Comparison of ENCODE assay signal across 7 mouse cellular contexts in genomic region chr6:99666318-99667171, GRCm38 (mm10). TPM values are rescaled to one million over a fixed set of nuclear protein-coding genes. Genes with fewer than 3 reads are reported as not detected.
DNase-seq lines count a peak whose midpoint lies in the region; ATAC-seq and TF ChIP-seq lines count a peak whose summit lies in the region.

TSS of gene Eif4e3 (minus strand) at chr6:99666771.
TSS of gene Gm20696 (minus strand) at chr6:99666797.

- ATAC-seq in Patski: peak; percentile 79
- ATAC-seq in cerebellum, adult (ENCODE audit: insufficient number of reproducible peaks, low FRiP score, low TSS enrichment): peak; percentile 89
- ATAC-seq in forebrain, embryonic 15.5 days (replicated peaks): peak; percentile 35
- peak; percentile 6 to 29; a peak in 2 of 4 replicates for ATAC-seq in hematopoietic stem cell, adult 5-6 weeks (replicated peaks in 1 of 2; ENCODE audit: insufficient read depth in 1 of 2, low FRiP score in 2 of 2, low TSS enrichment in 1 of 2, low read depth in 1 of 2, poor library complexity in 2 of 2, severe bottlenecking in 2 of 2)
- ATAC-seq in megakaryocyte-erythroid progenitor cell, adult 5-6 weeks (replicated peaks; ENCODE audit: low FRiP score, low TSS enrichment, poor library complexity, severe bottlenecking): peak; percentile 31

- no peaks in the 10 kb centered on the region for H3K9me3 ChIP-seq in forebrain, embryonic 15.5 days

- DNase-seq in Patski (ENCODE audit: low read depth, low spot score): no peak
- DNase-seq in layer of hippocampus, postnatal 36 days: peak; percentile 49 to 51
- DNase-seq in spleen, postnatal 10 days (ENCODE audit: low spot score in 2 of 2): peak; percentile 27 to 41

- POLR2A ChIA-PET in Patski (lab: Charles Lee): no interaction called here

- H3K4me3 ChIP-seq in forebrain, embryonic 15.5 days: peak within 1 kb of the TSS; percentile 86

- H3K9ac ChIP-seq in forebrain, embryonic 15.5 days (replicated peaks): peak within 1 kb of the TSS; percentile 84

- TF ChIP-seq CTCF in Patski (IDR thresholded peaks at IDR 0.05): no peak

- CTCF ChIA-PET in Patski (lab: Charles Lee): interaction anchor here (1.7 kb wide), 1 partner anchor 18 kb away, joined by 6 read pairs; no protein-coding TSS in a partner anchor

- H3K27ac ChIP-seq in forebrain, embryonic 15.5 days (replicated peaks): peak within 1 kb of the TSS; percentile 48

- in situ Hi-C loops in Patski (cut with MboI; ENCODE audit: low pct_unique_long_range_greater_than_20kb): no loop called here

- H3K36me3 ChIP-seq in forebrain, embryonic 15.5 days: no peaks in the 10 kb centered on the region

- H3K4me1 ChIP-seq in forebrain, embryonic 15.5 days: peaks cover 60% of the 10 kb centered on the region

- under 1% methylated on average over 70 of the region's 75 CpGs for WGBS in forebrain, embryonic 15.5 days

- H3K4me2 ChIP-seq in forebrain, embryonic 15.5 days (replicated peaks): peak within 1 kb of the TSS; percentile 92

- H3K27me3 ChIP-seq in Patski: no peaks in the 10 kb centered on the region
- H3K27me3 ChIP-seq in forebrain, embryonic 15.5 days: no peaks in the 10 kb centered on the region

RNA-seq across cellular contexts. Expression of gene Eif4e3, which starts in this region (rescaled TPM):
- 12.4 TPM for polyA plus RNA-seq in Patski (2021)
- polyA plus RNA-seq in forebrain, embryonic 15.5 days (2015; fragmentation: Nextera tagmentation; extraction: Ambion mirVana): 9.9 and 10.0 TPM in 2 replicates
- total RNA-seq in hematopoietic stem cell, adult 5-6 weeks (2017): 29.2 and 32.4 TPM in 2 replicates
- 10 to 100 TPM; 23.5 to 25.5 TPM for total RNA-seq in layer of hippocampus, postnatal 36 days (2021)
- total RNA-seq in megakaryocyte-erythroid progenitor cell, adult 5-6 weeks (2014; fragmentation: Nextera tagmentation): 2.7 and 5.9 TPM in 2 replicates
- total RNA-seq in megakaryocyte-erythroid progenitor cell, adult 5-6 weeks (2017): 8.6 and 10.5 TPM in 2 replicates

RNA-seq across cellular contexts. Expression of gene Gm20696, which starts in this region (rescaled TPM):
- 0.15 TPM for polyA plus RNA-seq in Patski (2021)
- 5.7 and 5.8 TPM in 2 replicates for polyA plus RNA-seq in forebrain, embryonic 15.5 days (2015; fragmentation: Nextera tagmentation; extraction: Ambion mirVana)
- 1.9 and 9.3 TPM in 2 replicates for total RNA-seq in hematopoietic stem cell, adult 5-6 weeks (2017)
- 10 to 100 TPM in 1 of 2 experiments, 1 to 10 TPM in 1; 4.9 to 10.1 TPM for total RNA-seq in layer of hippocampus, postnatal 36 days (2021)
- 5.7 and 21.7 TPM in 2 replicates for total RNA-seq in megakaryocyte-erythroid progenitor cell, adult 5-6 weeks (2014; fragmentation: Nextera tagmentation)
- total RNA-seq in megakaryocyte-erythroid progenitor cell, adult 5-6 weeks (2017): 0.94 and 1.4 TPM in 2 replicates

Comparison
In these comparisons a context has a peak if more than half of its experiments do, and no peak if none do; other contexts are left out.
1. ATAC-seq: peak in every context shown above with its lines; median percentile 89 in cerebellum, adult; 79 in Patski; 35 in forebrain, embryonic 15.5 days; 31 in megakaryocyte-erythroid progenitor cell, adult 5-6 weeks; 18 in hematopoietic stem cell, adult 5-6 weeks.